Mouse (Mus musculus) embryonic facial prominence, embryonic 14.5 days (tissue): ENCODE results near the gene Bcar3. TPM values are rescaled to one million over a fixed set of nuclear protein-coding genes. Genes with fewer than 3 reads are reported as not detected.

ENCODE experiments used
- ATAC-seq: fragments of 200-750 bp; cut with Nextera tagmentation; 2 replicates; pipeline ENCODE4 v1.8.0; 2017; ENCODE audit warnings: low read depth, moderate number of reproducible peaks, moderate TSS enrichment
- DNase-seq: peaks from one replicate; pipeline ENCODE4 v3.0.0-alpha.2; 2015; ENCODE audit warnings: low spot score
- H3K27ac ChIP-seq: fragments of 300-500 bp; sonication (generic); replicated peaks from 2 replicates; pipeline ENCODE4 v1.5.1; 2014; ENCODE audit warnings: low read depth, mild to moderate bottlenecking, low read length, moderate library complexity
- H3K27me3 ChIP-seq: fragments of 300-500 bp; sonication (generic); replicated peaks from 2 replicates; pipeline ENCODE4 v1.6.1; 2014; ENCODE audit warnings: low read length; ENCODE audit not compliant: control insufficient read depth, insufficient read depth
- H3K36me3 ChIP-seq: fragments of 300-500 bp; sonication (generic); 2 replicates; pipeline ENCODE4 v1.6.1; 2014; ENCODE audit warnings: low read length, mixed read lengths; ENCODE audit not compliant: control insufficient read depth, insufficient read depth
- H3K4me1 ChIP-seq: fragments of 300-500 bp; sonication (generic); 2 replicates; pipeline ENCODE4 v1.6.1; 2014; ENCODE audit warnings: antibody characterized with exemption, low read length; ENCODE audit not compliant: control insufficient read depth, insufficient read depth
- H3K4me2 ChIP-seq: fragments of 300-500 bp; sonication (generic); 2 replicates; pipeline ENCODE4 v1.6.1; 2014; ENCODE audit warnings: low read depth, mild to moderate bottlenecking, low read length, moderate library complexity, mixed read lengths
- H3K4me3 ChIP-seq: fragments of 300-500 bp; sonication (generic); 2 replicates; pipeline ENCODE4 v1.5.1; 2014; ENCODE audit warnings: low read depth, mild to moderate bottlenecking, low read length
- H3K9ac ChIP-seq: fragments of 300-500 bp; sonication (generic); 2 replicates; pipeline ENCODE4 v1.6.1; 2014; ENCODE audit warnings: low read depth, mild to moderate bottlenecking, low read length, moderate library complexity, mixed read lengths
- H3K9me3 ChIP-seq: fragments of 300-500 bp; sonication (generic); 2 replicates; pipeline ENCODE4 v1.6.1; 2016; ENCODE audit warnings: low read length; ENCODE audit not compliant: control insufficient read depth
- WGBS: fragments of 180-500 bp; shearing (Covaris S2); extraction: QIAGEN DNeasy Blood & Tissue Kit; methylation state at CpG from one replicate; pipeline ENCODE4 v1.1.7; 2014; 5-methylcytosine and 5-hydroxymethylcytosine counted together
- polyA plus RNA-seq: library from polyadenylated mRNA; unstranded; fragments of >200 nt; fragmentation: Nextera tagmentation; extraction: Ambion mirVana; gene quantifications from 2 replicates; pipeline ENCODE4 v1.2.1, GENCODE M21; 2014

Gene Bcar3
- polyA plus RNA-seq, 1 experiment from 2014 or later: 10.0 TPM

GRCm38 (mm10) chr3:122376412-122376831, 82.5 kb downstream of the Bcar3 start:
- DNase-seq (peak; percentile 74), ATAC-seq (peak; percentile 57)
- no peaks in the 10 kb centered on the region for H3K36me3 ChIP-seq
- H3K4me3 ChIP-seq: no peak overlapping the region
- H3K9me3 ChIP-seq: no peaks in the 10 kb centered on the region
- no peak overlapping the region for H3K4me2 ChIP-seq
- peaks cover 17% of the 10 kb centered on the region for H3K4me1 ChIP-seq
- no peak overlapping the region for H3K9ac ChIP-seq
- H3K27ac ChIP-seq: no peak overlapping the region
- 21% methylated on average over 9 of the region's 10 CpGs for WGBS
- no peaks in the 10 kb centered on the region for H3K27me3 ChIP-seq

DNA sequence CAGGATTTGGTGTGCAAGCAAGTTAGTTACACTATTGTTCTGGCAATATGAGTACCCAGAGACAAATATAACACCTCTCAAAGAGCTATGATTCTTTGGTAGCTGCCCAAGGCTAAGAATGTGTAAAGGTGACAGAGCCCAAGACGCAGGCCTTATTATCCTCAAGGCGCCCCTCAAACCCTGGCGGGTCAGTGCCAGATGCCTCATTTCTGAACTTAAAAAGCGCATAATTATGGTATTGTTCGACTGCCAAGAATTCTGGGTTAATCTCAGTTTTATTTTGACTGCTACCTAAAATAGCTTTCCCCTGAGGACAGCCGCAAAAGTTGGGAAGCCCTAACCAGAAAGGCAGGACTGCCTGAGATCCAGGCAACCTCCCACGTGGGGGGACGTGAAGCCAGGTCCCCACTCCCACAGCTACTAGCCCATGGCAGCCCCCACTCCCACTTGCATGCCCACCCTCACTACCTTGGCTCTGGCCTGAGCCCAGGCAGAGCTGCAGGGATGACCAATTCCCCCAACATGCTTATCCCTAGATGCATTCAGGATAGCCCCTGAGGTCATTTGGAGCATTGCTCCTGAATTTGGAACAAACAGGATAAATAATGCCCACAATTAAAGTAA, 83.0 kb downstream of the Bcar3 start:
- Histone ChIP-seq H3K27me3 (no peaks in the 10 kb centered on the region), H3K4me1 (peaks cover 17% of the 10 kb centered on the region), H3K4me3 (no peak overlapping the region), H3K9ac (no peak overlapping the region), H3K36me3 (no peaks in the 10 kb centered on the region), H3K4me2 (no peak overlapping the region), H3K9me3 (no peaks in the 10 kb centered on the region), H3K27ac (no peak overlapping the region)
- DNase-seq (peak; percentile 80), ATAC-seq (peak; percentile 41; the same call in 1 of the 2 replicates)
- WGBS: 26% methylated on average over 8 of the region's 8 CpGs

DNA sequence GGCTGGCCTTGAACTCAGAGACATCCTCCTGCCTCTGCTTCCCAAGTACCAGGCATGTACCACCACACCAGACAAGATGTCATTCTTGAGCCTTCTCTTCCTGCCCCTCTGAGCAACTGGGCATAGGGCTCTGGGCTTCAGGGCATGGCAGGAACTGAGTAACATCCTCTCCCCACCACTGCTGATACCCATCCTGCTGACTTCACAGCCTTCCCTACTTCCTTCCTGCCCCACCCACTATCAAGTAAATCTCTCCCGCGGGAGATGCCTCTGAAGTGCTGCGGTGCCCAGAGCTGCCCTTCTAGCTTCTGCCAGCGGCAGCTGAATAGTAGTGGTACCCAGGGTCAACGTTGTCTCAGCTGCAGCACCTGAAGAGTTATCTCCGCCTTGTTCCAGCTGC, 84.7 kb downstream of the Bcar3 start:
- no peak overlapping the region for H3K4me2 ChIP-seq
- no peaks in the 10 kb centered on the region for H3K27me3 ChIP-seq
- no peaks in the 10 kb centered on the region for H3K9me3 ChIP-seq
- no peaks in the 10 kb centered on the region for H3K36me3 ChIP-seq
- peaks cover 17% of the 10 kb centered on the region for H3K4me1 ChIP-seq
- DNase-seq (no peak), ATAC-seq (no peak)
- H3K27ac ChIP-seq: no peak overlapping the region
- 71% methylated on average over 6 of the region's 6 CpGs for WGBS
- H3K9ac ChIP-seq: no peak overlapping the region
- no peak overlapping the region for H3K4me3 ChIP-seq

GRCm38 (mm10) chr3:122380776-122381175, 86.8 kb downstream of the Bcar3 start:
- Histone ChIP-seq H3K27ac (no peak overlapping the region), H3K4me2 (no peak overlapping the region), H3K9ac (no peak overlapping the region), H3K4me1 (peaks cover 17% of the 10 kb centered on the region), H3K9me3 (no peaks in the 10 kb centered on the region), H3K27me3 (no peaks in the 10 kb centered on the region), H3K36me3 (no peaks in the 10 kb centered on the region), H3K4me3 (no peak overlapping the region)
- ATAC-seq (no peak), DNase-seq (no peak)
- 65% methylated on average over 5 of the region's 5 CpGs for WGBS

- DNase-seq (no peak), ATAC-seq (no peak)
- Histone ChIP-seq H3K36me3 (no peaks in the 10 kb centered on the region), H3K4me2 (no peak overlapping the region), H3K4me3 (no peak overlapping the region), H3K27me3 (no peaks in the 10 kb centered on the region), H3K27ac (no peak overlapping the region), H3K4me1 (peaks cover 11% of the 10 kb centered on the region), H3K9ac (no peak overlapping the region), H3K9me3 (no peaks in the 10 kb centered on the region)
- 91% methylated on average over 3 of the region's 3 CpGs for WGBS
Observed at GRCm38 (mm10) chr3:122381591-122381990, 87.7 kb downstream of the Bcar3 start.

- H3K4me3 ChIP-seq: no peak overlapping the region
- no peak overlapping the region for H3K9ac ChIP-seq
- H3K4me1 ChIP-seq: no peaks in the 10 kb centered on the region
- H3K27me3 ChIP-seq: no peaks in the 10 kb centered on the region
- H3K9me3 ChIP-seq: no peaks in the 10 kb centered on the region
- no peak overlapping the region for H3K27ac ChIP-seq
- ATAC-seq (no peak), DNase-seq (no peak)
- H3K4me2 ChIP-seq: no peak overlapping the region
- H3K36me3 ChIP-seq: no peaks in the 10 kb centered on the region
- WGBS: 74% methylated on average over 5 of the region's 5 CpGs
Observed at GRCm38 (mm10) chr3:122386444-122386843, 92.5 kb downstream of the Bcar3 start.

- H3K9ac ChIP-seq: no peak overlapping the region
- ATAC-seq (no peak), DNase-seq (no peak)
- no peaks in the 10 kb centered on the region for H3K9me3 ChIP-seq
- no peak overlapping the region for H3K4me2 ChIP-seq
- H3K4me3 ChIP-seq: no peak overlapping the region
- 61% methylated on average over 3 of the region's 3 CpGs for WGBS
- no peaks in the 10 kb centered on the region for H3K4me1 ChIP-seq
- no peaks in the 10 kb centered on the region for H3K36me3 ChIP-seq
- H3K27me3 ChIP-seq: no peaks in the 10 kb centered on the region
- no peak overlapping the region for H3K27ac ChIP-seq
Observed at GRCm38 (mm10) chr3:122387771-122388170, 93.8 kb downstream of the Bcar3 start.

- Histone ChIP-seq H3K9ac (no peak overlapping the region), H3K36me3 (no peaks in the 10 kb centered on the region), H3K27ac (no peak overlapping the region), H3K27me3 (no peaks in the 10 kb centered on the region), H3K4me1 (no peaks in the 10 kb centered on the region), H3K4me3 (no peak overlapping the region), H3K9me3 (no peaks in the 10 kb centered on the region), H3K4me2 (no peak overlapping the region)
- ATAC-seq: no peak
- WGBS: 84% methylated on average over 5 of the region's 5 CpGs
- DNase-seq: no peak
Observed at GRCm38 (mm10) chr3:122389972-122390371, 96.0 kb downstream of the Bcar3 start.

GRCm38 (mm10) chr3:122391098-122391497, 97.2 kb downstream of the Bcar3 start:
- DNase-seq (no peak), ATAC-seq (no peak)
- Histone ChIP-seq H3K4me3 (no peak overlapping the region), H3K4me1 (no peaks in the 10 kb centered on the region), H3K27ac (no peak overlapping the region), H3K9me3 (no peaks in the 10 kb centered on the region), H3K4me2 (no peak overlapping the region), H3K27me3 (no peaks in the 10 kb centered on the region), H3K9ac (no peak overlapping the region), H3K36me3 (no peaks in the 10 kb centered on the region)
- 91% methylated on average over 2 of the region's 2 CpGs for WGBS
